Mouse (Mus musculus): ENCODE data around the gene Tprn. TPM values are rescaled to one million over a fixed set of nuclear protein-coding genes. Genes with fewer than 3 reads are reported as not detected.
"Not testable (repeated sequence)": the region's sequence is repeated elsewhere in the genome, so short reads cannot be mapped to it uniquely, and the experiment has no call there.

Gene Tprn
- total RNA-seq, 2 experiments from 2014 or later, result 7.4 to 7.7 TPM

- no peak for DNase-seq
Measured at GRCm38 (mm10) chr2:25236614-25237013, 25.8 kb upstream of the Tprn start, which contains the start of gene Rnf224. Gene Rnf224 (minus strand): TSS chr2:25236787.

DNA sequence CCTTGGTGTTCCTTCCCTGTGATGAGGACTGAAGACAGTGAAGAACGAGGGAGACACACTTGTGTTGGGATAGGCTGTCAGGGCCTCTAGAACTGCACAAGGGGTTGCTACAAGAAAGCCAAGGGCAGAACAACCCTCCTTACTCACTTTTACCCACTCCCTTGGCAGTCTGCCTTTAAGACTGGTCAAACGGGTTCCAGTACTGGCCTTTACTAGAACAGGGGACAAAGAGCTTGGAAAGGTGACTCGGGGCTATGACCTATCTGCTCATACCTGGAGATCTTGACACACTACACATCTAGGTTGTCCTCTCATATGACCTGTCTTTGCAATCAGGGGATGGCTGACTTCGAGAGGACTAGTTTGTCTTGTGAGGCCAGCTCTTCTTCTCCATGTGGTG lies 24.9 kb upstream of the Tprn start:
- DNase-seq, result no peak

DNA sequence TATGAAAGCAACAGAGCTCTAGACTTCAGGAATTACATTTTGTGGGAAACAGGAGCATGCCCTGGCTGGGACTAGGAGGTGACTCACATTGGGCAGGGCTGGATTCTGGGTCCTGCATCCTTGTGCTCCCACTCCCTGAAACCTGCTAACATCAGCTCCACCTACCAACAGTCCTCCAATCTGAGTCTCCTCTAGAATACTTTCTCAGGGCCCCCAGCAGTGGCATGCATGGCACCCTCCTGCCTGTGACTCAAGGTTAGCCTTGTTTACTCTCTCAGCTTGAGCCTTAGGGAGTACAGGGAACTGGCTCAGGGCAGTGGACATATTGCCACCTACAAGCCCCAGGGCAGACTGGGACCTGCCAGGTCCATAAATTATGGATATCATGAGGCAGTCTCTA lies 24.3 kb upstream of the Tprn start:
- DNase-seq, result no peak

- no peak for DNase-seq
Measured at GRCm38 (mm10) chr2:25239766-25240165, 22.7 kb upstream of the Tprn start.

DNA sequence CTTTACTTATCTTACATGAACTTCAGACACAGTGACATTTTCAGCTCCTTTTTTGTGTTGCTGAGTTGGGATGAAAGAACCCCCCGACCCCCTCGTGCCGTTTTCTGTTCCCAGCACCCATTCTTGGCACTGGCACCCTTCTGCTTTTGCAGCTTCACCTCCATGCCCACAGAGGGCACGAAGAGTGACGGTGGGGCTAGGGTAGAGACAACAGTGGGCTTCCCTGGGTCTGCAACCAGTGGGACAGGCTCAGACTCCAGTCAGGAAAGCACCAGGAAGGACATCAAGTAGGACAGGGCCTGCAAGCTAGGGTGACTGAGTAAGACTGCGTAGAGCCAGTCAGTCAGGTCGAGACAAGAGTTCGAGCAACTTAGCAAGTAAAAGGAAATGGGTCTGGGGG lies 22.1 kb upstream of the Tprn start:
- no peak for DNase-seq

DNA sequence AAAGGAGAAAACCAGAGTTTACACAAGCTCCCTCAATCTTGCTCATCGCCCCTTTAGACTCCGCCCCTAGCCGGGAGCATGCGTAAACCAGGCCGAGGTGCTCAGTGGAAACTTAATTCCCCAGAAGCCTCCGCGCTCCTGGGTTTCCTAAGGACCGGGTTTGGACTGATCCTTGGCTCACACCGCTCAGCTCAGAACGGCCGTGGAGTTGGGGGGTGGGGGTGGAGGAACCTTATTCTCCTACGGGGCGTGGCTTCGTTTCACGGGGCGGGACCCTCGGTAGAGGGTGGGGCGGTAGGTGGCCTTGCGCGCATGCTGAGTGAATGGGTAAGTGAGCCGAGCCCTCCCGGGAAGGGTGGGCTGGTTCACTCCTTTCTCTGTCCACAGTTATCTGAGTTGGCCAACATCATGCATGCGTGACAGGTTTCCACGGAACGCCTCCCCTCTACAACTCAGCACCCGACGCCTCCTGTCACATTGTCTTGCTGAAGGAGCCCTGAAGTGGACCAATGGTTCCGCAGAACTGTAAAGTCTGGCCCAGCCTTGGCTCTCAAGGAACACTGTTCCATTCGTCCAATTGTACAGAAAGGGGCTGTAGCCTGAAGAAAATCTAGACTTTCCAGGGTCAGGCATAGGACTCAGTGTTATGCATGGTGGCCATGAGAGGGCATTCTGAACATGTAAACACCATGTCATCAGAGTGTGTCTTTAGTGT lies 21.5 kb upstream of the Tprn start:
- DNase-seq, result peak; percentile 73

- no peak for DNase-seq
Measured at GRCm38 (mm10) chr2:25241438-25241775, 21.0 kb upstream of the Tprn start.

GRCm38 (mm10) chr2:25242101-25242506 lies 20.3 kb upstream of the Tprn start, which contains the start of the genes Rnf208 and Cysrt1:
Gene Rnf208 (plus strand): TSS chr2:25242255.
Gene Cysrt1 (minus strand): TSS chr2:25242452.
- DNase-seq, result no peak

GRCm38 (mm10) chr2:25243342-25243741 lies 19.1 kb upstream of the Tprn start:
- no peak for DNase-seq

DNA sequence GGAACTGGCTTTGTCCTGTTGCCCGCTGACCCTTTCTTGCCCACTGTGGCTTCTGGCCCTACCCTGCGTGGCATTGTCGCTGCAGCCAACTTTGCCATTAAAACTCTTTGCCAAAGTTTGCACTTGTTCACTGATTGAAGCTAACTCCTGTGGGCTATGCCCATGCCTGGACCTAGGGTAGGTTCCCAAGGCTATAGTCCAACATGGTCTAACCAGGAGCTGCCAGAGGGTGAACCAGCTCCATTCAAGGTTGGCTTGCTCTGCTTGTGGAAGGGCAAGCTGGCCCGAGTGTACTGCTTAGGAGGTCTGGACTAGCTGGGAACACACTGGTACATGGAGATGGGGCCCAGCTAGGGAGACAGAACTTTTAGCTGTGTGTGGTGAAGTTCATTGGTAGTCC lies 18.3 kb upstream of the Tprn start:
- DNase-seq, result no peak

GRCm38 (mm10) chr2:25246183-25247072 lies 16.0 kb upstream of the Tprn start, which contains the start of gene AL732309.1:
Gene AL732309.1 (minus strand): TSS chr2:25246863.
- no peak for DNase-seq

DNA sequence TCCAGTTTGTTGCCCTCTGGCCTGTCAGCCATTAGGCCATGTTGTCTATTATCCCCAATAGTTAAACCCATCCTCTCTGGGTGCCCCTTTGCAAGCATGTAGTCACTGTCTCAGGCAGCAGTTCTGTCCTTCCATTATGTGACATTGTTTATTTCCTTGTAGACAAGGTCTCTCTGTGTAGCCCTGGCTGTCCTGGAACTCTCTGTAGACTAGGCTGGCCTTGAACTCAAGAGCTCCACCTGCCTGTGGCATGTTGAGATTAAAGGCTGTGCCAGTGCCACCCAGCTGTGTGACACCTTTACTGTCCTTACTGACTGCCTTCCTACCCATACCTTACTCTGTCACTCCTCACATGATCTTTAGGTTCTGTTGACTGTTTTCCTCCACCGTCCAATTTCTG lies 10.1 kb upstream of the Tprn start:
- no peak for DNase-seq

DNA sequence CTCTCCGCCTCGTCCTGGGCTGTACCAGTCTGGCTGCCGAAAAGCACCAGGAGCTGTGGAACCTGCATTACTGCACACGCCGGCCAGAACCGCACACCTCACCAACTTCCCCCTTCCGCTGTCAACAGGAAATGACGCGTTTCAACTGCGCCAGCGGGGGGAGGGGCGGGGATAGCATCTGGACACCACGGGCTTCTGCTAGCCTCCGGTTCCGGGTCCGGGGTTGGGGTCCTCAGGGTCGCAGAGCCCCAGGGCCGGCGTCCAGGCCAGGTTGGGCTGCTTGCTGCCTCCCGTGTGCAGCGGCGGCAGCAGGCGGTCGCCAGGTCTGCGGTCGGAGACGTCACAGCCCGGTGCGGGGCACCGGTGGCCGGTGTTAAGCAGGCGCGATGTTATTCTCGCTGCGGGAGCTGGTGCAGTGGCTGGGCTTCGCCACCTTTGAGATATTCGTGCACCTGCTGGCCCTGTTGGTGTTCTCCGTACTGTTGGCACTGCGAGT lies 7.1 kb upstream of the Tprn start, which contains the start of gene Tmem203:
TSS of gene Tmem203 (plus strand) at position 156 of the 496 bp plus-strand sequence.
- peak; percentile 91 to 95 for DNase-seq

- DNase-seq, result peak; percentile 30 to 58
Measured at GRCm38 (mm10) chr2:25256443-25257109, 5.8 kb upstream of the Tprn start.

GRCm38 (mm10) chr2:25257250-25257649 lies 5.2 kb upstream of the Tprn start:
- DNase-seq, result not testable (repeated sequence)

- DNase-seq, result no peak
Measured at GRCm38 (mm10) chr2:25258887-25259286, 3.5 kb upstream of the Tprn start.

DNA sequence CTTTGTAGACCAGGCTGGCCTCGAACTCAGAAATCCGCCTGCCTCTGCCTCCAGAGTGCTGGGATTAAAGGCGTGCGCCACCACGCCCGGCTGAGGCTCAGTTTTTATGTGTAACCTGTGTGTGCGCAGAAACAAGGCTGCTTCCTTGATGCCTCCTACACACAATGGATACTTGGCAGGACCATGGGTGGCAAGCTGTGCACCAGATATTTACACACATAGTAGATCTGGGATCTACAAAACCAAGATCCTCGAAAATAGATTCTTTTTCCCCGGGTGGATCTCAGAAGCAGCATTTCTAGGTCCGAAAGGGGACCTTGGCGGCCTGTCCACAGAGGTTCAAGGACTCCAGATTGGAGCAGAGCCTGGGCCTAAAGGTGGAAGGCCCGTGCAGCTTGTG lies 548 bp upstream of the Tprn start:
- no peak for DNase-seq

DNA sequence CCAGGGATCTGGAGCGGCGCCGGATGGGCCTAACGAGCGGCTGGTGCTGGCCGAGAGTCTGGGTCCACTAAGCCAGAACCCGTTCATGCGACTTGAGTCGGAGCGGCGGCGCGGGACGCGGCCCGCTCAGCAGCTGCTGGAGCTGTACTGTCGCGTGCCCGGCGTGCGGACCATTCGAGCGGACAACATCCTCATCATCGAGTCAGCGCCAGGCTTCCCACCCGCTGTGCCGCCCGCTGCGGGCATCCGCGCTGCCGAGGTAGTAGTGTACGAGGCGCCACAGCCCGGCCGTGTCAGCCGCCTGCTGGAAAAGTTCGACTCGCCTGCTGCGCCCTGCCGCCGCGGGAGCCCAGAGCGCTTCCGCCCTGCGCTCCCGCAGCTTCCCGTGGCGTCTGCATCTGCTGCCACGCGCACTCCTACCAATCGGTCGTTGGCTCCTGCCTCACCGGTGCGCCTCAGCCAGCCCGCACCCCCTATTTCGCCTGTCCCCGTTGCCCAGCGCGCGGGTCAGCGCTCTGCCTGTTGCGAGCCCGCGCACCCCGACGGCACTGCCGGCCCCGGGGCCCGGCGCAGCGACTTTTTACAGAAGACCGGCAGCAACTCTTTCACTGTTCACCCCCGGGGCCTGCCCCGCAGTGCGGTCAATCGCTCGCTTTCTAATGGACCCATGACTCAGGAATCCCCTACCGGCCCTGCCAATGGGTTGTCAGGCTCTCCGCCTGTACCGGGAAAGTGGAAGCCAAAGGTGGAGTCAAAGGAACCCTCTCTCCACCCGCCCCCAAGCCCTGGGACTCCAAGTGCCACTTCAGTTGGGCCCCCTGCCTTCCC lies 591 bp downstream of the Tprn start:
- DNase-seq, result peak; percentile 26 to 35

DNA sequence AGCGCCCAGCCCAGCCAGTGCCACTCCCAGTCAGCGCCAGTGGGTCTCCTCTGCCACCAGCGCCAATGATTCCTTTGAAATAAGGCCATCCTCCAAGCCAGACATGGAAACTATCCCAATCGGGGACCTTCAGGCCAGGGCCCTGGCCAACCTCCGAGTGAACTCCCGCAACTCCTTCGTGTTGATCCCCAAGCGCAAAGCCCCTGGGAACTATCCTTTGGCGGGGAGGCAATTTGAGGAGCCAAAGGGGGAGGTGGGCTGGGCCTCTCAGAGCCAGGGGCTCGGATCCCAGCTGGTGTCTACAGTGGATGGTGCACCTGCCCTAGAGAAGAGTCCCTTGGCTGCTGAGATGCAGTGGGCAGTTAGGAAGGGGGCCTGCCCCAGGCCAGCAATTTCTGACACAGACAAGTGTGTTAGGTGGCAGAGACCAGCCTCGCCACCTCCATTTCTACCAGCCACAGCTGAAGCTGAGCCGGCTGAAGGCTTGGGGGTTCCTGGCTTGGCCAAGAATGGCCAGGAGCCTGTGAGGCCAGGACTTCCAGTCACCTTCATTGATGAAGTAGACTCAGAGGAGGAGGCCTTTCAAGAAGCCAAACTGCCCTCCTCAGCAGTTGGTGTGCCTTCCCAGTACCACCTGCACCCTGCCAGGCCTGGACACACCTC lies 1.3 kb downstream of the Tprn start:
- no peak for DNase-seq

- DNase-seq, result no peak
Measured at GRCm38 (mm10) chr2:25264286-25264660, 1.9 kb downstream of the Tprn start.

GRCm38 (mm10) chr2:25264851-25265250 lies 2.4 kb downstream of the Tprn start:
- no peak for DNase-seq

Data from heart, adult 18-20 months (tissue).